Mouse (Mus musculus): Measurements from ENCODE around the gene Gnmt.

DNA sequence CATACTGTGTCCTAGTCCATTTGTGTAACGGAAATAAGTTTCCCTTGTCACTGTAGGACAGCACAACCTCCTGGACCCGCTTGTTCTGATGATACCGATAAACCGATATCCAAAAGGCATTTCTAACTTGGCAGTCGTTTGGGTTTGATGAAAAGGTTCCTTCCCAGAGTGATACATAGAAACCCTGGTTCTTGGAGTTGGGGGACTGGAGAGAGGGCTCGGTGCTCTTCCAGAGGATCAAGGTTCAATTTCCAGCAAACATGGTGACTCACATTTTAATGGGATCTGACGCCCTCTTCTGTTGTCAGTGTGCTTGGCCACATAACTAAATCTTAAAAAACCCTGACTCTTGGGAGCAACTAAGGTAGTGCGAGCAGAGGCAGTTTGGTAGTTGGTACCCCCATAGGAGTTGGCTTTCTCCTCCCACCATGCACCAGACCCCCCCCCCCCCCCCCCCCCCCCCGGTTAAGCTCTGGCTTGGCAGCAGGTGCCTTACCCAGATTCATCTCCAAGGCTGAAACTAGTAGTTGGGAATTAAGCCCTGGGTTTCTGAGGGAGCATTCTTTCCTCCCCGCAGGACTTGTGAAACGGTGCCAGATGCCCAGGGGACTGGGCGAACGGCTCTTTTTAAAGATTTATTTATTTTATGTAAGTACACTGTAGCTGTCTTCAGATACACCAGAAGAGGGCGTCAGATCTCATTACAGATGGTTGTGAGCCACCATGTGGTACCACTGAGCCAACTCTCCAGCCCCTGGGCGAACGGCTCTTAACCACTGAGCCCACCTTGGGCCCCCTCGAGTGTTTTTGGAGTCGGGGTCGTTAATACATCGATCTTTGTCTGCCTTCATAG is 44.5 kb upstream of the Gnmt start:
- TF ChIP-seq POLR2A (IDR thresholded peaks at IDR 0.05; ENCODE audit: extremely low read depth, insufficient read depth, low read length), result no peak
- TF ChIP-seq CTCF (IDR thresholded peaks at IDR 0.05; ENCODE audit: low read depth, low read length), result peak; percentile 23
